Mouse (Mus musculus) cerebellum, adult 8-10 months (tissue): Measurements from ENCODE around the gene Casp8.
A peak's percentile ranks its signal among the peaks of the same experiment; 100 is the strongest.
"Not testable (repeated sequence)": the region's sequence is repeated elsewhere in the genome, so short reads cannot be mapped to it uniquely, and the experiment has no call there.

Experiments
- DNase-seq: peaks from one replicate; pipeline ENCODE4 v3.0.0; 2022

Gene Casp8

DNA sequence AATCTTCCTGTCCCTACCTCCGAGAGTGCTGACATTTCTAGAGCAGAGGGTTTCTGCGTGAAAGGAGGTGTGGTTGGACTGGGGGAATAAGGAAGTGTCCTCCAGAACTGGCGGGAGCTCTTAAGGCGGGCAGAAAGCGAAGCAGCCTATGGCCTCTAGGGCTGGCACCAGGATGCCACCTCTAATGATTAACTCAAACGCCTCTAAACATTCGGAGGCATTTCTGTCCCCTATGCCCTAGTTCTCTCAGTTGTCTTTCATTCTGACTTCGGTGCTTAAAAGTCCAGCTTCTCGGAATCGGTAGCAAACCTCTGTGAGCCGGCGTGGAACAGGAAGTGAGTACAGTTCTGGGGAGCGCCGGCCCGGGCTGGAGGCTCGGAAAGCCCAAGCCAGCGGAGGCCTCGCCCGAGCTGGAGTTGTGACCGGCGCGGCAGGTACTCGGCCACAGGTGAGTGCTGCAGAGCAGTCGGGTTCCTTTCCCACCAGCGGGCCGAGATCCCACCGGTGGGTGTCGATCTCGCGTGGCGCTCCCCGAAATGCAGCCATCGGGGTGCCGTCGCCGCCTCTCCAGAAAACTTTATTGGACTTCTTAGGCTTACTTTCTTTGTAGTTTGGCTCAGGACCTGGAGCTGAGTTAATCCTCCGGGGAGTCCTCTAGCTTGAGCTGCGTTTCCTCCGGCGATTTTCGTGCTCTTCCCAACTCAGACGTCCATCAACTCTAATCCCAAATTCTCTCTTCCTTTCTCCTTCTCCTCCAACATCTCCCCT, at the start of gene Casp8:
Casp8 (plus strand) TSS at position 84 of the 768 bp plus-strand sequence.
- DNase-seq, result no peak

DNA sequence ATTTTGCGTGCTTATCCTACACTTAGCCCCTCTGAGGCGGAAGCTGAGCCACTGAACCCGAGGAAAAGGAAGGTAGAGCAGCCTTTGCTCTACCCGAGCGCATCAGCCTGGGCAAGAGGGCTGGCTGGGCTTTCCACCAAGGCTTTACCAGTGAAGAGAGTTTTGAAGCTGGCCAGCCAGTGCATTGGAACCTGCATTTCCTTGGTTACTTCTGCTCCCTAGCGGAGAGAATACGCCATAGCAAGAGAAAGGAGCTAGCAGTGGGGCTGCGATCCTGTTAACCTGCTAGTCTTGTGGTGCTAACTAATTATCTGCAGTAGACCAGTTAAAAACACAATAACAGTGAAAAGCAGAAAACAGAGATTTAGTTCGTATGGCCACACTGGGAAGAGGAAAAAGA, 48.3 kb upstream of the Casp8 start:
- peak; percentile 64 for DNase-seq

DNA sequence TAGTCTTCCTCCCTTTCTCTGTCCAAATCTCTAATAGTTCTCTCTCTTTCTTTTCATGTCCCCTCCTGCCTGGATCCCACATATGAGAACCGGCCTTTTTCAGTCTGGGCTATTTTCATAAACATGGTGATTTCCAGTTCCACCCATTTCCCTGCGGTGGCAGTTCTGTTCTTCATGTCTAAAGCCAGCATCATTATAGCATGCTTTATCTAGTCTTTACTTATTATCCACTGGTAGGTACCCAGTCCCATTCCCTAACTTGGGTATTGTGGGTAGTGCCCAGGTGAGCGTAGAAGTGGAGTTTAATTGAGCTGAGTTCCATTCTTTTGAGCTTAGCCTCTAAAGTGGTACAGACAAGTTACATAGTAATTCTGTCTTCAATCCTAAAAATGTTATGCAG, 35.7 kb upstream of the Casp8 start:
- no peak for DNase-seq

DNA sequence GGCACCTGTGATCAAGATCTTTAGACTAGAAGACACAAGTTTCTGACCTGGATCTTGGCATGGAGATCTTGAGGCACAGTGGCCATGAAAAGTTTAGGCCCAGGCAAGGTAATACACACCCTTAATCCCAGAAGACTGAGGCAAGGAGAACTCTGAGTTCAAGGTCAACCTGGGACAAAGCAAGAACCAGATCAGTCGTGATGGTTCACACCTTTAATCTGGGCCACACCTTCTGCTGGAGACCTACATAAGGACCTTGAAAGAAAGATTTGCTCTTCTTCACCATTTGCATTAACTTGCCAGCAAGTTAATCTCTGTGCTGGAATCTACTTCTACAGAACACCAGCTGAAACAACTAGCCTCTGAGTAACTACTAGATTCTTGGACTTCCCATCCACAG, 34.6 kb upstream of the Casp8 start:
- no peak for DNase-seq

DNA sequence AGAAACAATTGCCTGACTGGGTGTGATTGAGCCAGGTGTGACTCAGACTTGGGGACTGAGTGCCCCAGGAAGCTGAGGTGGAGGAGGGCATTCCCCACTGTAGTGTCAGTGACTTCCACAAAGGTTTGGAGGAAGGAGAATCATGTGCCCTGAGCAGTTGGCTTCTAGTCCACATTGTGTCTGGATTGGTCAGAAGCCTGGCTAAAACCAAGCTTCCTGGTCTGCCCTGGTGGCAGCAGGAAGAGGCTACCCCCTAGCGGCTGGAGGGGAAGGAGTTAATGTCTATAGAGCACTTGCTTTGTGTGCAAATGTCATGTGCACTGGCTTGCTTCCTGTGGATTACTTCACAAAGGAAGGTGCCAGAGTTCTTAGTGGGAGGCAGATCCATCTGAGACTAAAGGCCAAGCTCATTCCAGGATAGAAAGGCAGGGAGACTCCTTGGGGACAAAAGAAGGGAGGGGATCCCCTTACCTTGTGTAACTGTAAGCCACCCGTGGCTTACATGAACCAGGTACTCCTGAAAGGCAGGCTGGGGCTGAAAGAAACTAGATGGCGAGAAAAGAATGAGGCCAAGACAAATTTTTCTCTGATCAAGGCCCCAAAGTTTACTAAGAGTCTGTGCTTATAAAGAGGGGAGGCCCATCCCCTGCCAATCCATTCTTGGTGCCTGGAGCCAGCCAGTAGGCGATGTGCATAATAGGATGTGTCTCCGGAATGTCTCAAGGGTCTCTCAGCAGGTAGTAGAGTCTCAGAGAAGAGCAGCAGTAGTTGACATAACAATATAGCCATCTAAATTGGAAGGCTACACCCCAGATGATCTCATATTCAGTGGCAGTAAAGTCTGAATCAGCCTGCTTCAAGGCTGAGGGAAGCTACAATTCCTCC, 33.5 kb upstream of the Casp8 start:
- DNase-seq, result not testable (repeated sequence)

DNA sequence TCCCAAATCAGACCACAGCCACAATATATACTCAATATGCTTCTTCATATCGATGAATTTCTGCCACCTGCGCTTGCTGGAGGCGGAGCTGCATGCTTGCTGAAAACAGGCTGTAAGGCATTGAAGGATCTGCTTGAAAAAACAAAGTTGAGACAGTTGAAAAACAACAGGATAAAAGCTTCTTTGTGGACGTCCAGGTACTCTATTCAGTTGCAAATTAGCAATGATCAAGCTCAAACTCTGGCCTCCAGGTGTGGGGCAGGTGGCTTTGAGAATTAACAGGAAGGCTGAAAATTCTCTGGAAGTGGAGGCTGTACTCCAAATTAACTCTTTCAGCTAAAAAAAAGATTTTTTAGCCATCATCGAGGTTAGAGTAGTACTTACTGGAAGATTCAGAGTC, 32.6 kb upstream of the Casp8 start:
- no peak for DNase-seq

DNA sequence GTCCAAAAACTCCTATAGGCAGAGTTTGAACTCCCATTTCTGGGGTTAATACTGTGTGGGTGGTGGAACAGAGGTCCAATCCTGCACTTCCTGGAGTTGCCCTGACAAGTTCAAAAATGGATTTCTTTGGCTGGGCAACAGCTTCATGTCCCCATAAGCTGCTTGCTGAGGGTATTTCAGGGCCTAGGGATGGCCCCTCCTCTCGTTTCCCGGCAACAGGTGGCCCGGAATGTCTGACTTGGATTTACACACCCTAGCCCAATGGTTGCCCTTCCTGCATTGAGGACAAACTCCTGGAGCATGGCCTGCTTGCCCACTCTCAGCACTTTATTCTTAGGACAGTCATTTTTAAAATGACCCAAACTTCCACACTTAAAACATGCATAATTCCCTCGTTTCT, 28.7 kb upstream of the Casp8 start:
- not testable (repeated sequence) for DNase-seq

DNA sequence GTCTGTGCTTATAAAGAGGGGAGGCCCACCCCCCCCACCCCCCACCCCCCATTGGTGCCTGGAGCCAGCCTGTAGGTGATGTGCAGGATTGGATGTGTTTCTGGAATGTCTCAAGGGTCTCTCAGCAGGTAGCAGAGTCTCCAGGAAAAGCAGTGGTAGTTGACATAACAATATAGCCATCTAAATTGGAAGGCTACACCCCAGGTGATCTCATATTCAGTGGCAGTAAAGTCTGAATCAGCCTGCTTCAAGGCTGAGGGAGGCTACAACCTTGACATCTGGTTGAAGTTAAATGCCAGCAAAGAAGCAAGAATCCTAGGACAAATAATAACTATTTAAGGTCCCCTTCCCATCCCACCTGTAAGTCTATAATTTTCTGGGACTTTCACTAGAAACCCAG, 26.0 kb upstream of the Casp8 start:
- DNase-seq, result no peak

DNA sequence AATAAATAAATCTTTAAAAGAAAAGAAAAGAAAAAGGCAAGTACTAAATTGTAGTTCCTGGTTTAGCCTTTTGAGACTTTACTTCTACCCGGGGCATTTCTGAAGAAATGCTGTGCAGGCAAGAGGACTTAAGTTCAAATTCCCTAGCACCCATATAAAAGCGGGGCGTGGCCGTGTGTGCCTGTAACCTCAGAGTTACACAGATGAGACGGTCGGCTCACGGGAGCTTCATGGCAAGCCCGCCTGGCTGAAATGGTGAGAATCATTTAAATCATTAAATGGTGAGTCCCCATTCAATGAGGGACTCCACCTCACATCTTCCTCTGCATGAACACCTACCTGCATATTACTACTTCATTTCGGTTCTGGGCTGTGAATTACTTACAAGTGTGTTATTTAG, 25.5 kb upstream of the Casp8 start:
- DNase-seq, result no peak

DNA sequence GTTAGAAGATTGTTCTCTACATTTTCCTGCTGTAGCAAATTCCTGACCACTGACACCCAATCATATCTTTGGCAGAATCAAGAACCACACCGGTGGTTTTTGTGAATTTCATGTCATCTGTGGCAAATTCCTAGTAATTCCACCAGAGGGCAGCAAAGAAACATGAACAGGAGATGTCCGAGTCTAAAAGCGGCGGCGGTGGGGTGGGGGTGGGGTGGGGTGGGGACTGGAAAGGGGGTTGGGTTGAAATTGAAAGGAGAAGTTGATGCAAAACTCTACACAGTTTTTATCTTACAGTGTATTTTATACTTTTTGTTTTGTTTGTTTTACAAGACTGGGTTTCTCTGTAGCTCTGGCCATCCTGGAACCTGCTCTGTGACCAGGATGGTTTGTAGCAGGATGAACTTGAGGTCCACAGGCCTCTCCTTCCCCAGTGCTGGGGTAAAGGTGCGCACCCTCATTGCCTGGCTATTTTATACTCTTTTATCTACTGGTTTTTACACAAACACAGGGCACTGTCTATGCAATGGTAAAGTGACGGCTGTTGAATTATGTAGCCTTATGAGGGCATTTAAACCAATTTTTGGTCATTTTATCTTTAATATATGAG, 25.0 kb upstream of the Casp8 start:
- DNase-seq, result peak; percentile 48

DNA sequence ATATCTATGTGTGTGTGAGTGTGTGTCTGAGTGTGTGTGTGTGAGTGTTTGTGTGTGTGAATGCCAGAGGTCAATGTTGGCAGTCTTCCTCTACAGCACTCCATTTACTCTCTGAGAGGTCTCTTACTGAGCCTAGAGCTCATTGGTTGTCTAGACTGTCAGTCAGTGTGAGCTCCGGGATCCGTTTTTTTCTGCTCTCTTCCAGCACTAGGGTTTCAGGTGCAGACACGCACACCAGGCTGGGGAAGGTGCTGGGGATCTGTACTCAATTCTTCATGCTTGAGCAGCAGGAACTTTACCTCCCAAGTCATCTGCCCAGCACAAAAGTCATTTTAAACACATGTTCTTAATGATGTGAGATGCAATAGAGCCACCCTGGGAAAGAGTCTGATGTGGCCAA, 23.1 kb upstream of the Casp8 start:
- DNase-seq, result no peak

DNA sequence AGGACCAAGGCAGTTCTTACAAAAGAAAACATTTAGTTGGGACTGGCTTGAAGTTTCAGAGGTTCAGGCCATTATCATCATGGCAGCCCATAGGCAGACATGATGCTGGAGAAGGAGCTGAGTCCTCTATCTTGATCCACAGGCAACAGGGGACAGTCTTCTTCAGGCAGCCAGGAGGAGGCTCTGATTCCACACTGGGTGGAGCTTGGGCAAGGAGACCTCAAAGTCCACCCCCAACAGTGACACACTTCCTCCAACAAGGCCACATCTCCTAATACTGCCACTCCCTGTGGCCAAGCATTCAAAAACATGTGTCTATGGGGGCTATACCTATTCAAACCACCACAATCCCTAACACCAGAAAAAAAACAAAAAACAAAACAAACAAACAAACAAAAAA, 21.9 kb upstream of the Casp8 start:
- DNase-seq, result no peak

DNA sequence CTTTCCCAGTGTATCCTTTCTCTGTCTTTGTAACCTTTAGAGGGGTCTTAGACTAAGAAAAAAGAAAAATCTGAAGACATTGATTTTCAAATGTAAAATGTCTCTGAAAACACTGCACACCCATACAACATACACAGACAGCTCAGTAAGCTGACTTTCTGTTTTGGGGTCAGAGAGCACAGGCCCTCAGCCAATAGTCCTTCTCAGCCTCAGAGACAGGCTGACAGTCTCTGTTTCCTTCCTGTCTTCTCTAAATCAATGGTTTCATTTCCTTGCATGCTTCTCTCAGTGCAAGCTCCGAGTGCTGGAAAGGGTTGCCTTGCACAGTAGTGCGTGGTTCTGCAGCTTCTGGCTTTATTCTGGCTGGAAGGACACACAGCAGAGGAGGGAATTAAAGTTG, 21.3 kb upstream of the Casp8 start:
- DNase-seq, result no peak

DNA sequence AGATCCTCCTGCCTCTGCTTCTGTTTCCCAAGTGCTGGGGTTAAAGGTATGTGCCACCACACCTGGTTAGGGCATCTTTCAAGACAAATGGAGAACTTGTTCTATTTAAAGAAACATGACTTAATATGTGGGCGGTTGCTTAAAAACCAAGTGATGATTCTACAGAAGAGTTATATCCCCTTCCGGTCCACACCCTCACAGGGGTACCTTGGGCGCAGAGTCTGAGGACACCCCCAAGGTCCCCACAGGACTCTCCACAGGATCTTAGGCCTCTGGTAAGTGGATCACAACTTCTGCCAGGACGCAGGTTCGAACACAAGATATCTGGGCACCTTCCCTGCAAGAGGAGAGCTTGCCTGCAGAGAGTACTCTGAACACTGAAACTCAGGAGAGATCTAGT, 19.8 kb upstream of the Casp8 start:
- DNase-seq, result no peak

DNA sequence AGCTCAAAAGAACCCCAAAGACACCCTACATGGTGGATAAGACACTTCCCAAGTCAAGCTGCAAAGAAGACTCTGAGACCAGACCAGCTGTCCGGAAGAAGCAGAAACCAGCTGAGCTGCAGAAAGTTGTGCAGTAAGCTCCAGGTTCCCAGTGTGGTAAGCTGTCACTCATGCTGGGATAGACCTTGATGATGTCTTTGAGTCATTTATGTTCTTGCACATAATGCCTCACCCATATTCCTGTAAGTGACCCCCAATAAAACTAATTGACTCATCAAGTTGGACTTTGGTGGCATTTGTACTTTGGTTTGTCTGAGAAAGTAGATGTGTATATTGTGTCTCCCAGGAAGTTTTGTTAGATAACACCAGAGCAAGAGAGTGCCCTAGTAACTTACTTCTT, 17.6 kb upstream of the Casp8 start:
- DNase-seq, result no peak

DNA sequence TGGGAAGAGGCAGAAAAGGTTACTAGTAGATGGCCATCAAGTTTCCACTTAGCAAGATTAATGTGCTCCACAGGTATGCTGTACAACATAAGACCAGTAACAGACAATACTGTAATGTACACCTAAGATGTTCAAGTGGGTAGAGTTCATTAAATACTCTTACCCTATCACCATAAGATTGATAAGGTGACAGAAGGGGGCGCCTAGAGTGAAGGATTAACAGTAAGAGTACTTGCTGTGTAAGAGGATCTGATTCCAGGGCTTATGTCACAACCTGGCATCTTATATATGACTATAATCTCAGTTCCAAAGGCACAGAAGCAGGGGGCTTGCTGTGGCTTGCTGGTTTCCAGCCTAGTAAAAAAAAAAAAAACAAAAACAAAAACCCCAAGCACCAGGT, 16.9 kb upstream of the Casp8 start:
- no peak for DNase-seq

DNA sequence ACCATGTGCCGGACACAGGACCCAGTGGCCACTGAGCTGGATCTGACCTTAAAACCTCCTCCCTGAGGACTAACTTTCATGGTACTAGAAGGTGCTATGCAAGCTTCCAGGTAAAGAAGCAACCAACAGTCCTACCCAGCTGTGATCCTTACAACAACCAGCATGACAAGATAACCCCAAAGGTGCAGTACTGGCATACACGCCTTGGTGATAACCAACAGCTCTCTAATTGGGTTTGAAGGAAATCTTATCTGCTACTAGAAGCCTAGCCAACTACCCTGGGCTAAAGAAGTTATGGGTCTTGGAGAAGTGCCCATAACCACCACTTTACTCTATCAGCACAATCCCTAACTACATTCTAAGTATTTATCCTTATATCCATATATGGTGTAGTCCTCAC, 8.9 kb upstream of the Casp8 start:
- DNase-seq, result no peak

DNA sequence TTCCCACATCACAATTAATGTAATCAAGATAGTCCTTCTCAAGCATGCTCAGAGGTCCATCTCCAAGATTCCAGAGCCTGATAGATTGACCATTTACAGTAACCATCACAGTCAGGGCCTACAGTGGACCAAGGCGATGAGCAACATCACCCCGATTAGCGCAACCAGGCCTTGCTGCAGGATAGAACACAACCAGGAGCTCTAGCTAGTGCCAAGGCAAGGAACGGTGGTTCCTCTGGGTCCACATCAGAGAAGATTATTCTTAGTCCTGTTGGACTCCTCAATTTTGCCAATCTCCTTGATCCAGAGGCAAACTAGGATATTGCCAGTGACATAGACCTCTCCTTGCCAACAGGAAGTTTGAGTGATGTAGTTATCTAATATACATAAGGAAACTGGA, 6.8 kb upstream of the Casp8 start:
- DNase-seq, result no peak

DNA sequence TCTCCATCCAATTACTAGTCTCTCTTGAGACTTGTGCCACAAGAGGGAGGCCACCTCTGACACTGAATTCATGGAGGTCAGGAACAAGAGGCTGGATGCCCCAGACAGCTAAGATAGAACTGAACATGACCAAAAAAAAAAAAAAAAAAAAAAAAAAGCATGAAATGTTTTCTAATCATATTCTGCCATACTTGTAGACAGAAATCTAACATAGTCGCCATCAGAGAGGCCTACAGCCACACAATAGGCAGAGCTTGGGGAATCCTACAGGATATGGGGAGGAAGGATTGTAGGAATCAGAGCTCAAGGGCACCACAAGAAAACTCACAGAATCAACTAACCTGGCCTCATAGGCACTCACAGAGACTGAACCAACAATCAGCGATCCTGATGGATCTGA, 469 bp upstream of the Casp8 start:
- DNase-seq, result no peak

DNA sequence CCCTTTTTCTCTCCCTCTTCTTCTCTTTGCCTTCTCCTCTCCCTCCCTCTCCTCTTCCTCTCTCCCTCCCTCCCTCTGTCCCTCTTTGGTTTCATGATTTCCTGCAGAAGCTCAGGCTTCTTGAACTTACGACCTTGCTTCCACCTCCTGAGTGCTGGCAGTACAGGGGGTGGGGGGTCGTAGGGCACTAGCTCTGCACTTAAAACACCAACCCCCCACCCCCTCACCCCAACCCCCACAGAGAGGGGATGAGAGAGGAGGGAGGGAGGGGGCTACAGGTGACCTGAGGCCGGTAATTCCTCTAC, 837 bp downstream of the Casp8 start:
- DNase-seq, result no peak

DNA sequence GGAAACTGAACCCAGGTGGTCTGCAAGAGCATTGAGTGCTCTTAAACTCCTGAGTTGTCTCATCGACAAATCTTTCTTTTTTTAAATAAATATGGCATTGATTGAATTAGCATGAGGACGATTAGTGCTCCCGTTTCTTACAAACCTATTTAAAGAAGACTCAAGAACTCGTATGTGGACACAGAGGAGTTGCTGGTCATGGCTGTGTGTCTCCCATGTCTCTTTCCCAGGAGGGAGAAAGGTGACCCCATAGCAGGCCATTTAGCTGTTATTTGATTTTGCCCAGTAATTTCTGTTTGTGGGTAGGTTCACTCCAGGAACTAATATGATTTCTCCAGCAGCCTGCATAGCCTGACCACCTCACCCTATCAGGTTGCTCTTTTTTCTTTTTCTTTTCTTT, 1.7 kb downstream of the Casp8 start:
- DNase-seq, result no peak

DNA sequence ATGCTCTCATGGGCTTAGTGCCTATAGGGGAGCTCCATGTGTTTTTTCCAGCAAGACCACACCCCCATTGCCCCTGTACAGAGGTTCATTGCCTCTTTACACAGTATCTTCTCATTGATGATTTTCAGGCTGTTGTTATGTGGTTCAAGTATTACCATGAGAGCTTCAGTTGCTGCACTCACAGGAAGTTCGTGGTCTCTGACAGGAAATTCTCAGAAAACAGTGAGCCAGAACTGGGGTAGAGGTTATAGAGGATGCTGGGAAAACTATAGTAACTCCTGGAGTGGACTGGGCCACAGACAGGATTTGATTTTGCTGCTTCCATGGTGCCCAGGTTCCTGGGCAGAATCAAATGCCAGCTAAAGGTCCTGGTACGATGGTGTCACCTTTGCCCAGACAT, 2.2 kb downstream of the Casp8 start:
- DNase-seq, result no peak

DNA sequence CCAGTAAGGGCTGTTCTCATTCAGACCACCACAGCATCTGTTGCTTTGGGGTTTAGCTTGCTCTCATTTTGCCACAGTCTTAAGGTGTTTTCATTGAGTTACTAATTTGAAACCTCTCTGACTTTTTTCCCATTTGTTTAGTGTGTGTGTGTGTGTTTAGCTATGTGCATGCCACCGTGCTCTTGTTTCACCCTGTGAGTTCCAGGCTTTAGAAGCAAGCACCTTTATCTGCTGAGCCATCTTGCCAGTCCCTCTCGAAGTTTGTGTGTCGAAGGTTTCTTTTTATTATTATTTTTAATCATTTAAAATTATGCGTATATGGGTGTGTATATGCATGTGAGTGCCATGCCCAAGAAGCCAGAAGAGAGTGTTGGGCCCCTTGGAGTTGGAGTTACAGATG, 3.7 kb downstream of the Casp8 start:
- no peak for DNase-seq

DNA sequence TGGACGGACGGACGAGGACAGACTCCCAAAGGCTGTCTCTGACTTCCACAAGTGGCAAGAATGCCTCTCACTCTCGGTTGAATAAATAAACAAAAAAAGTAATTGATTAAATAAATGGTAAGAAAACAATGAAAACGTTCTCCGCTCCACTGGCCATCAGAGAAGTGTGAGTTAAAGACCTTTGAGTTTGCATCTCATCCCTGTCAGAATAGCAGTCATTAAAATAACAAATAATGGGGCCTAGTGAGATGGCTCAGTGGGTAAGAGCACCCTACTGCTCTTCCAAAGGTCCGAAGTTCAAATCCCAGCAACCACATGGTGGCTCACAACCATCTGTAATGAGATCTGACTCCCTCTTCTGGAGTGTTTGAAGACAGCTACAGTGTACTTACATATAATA, 5.5 kb downstream of the Casp8 start:
- not testable (repeated sequence) for DNase-seq
